7 mouse cellular contexts compared by ENCODE assay signal in genomic region chr8:111337890-111338347, GRCm38 (mm10). TPM values are rescaled to one million over a fixed set of nuclear protein-coding genes. Genes with fewer than 3 reads are reported as not detected.
A peak's percentile ranks its signal among the peaks of the same experiment; 100 is the strongest.
DNase-seq lines count a peak whose midpoint lies in the region; ATAC-seq and TF ChIP-seq lines count a peak whose summit lies in the region.

Gene Mlkl (minus strand): TSS chr8:111338177.

- peak within 1 kb of the TSS; percentile 7 for H3ac ChIP-seq in myocyte (ENCODE audit: control insufficient read depth, insufficient read length)

- H3K4me2 ChIP-seq in hindbrain, embryonic 15.5 days, result peak within 1 kb of the TSS; percentile 78
- peak within 1 kb of the TSS; percentile 80 for H3K4me2 ChIP-seq in liver, embryonic 12.5 days
- H3K4me2 ChIP-seq in myocyte (ENCODE audit: low read depth), result peak within 1 kb of the TSS; percentile 63

- no peaks in the 10 kb centered on the region for H3K79me2 ChIP-seq in myocyte (ENCODE audit: control insufficient read depth, insufficient read depth)

- H3K27me3 ChIP-seq in G1E (ENCODE audit: insufficient read depth, low read length), result peaks cover 40% of the 10 kb centered on the region
- peaks cover 13% of the 10 kb centered on the region for H3K27me3 ChIP-seq in hindbrain, embryonic 15.5 days
- peaks cover 40% of the 10 kb centered on the region for H3K27me3 ChIP-seq in liver, embryonic 12.5 days (replicated peaks)
- H3K27me3 ChIP-seq in myocyte (ENCODE audit: control insufficient read depth, insufficient read depth, insufficient read length), result no peaks in the 10 kb centered on the region

- H3K4me3 ChIP-seq in G1E (ENCODE audit: low read depth, low read length) (peak within 1 kb of the TSS; percentile 14; the same call in 1 of the 2 replicates), myocyte (peak within 1 kb of the TSS; percentile 50)
- peak within 1 kb of the TSS; percentile 42 for H3K4me3 ChIP-seq in hindbrain, embryonic 15.5 days
- peak within 1 kb of the TSS; percentile 59 for H3K4me3 ChIP-seq in liver, embryonic 12.5 days

- no peak for TF ChIP-seq CTCF in G1E (IDR thresholded peaks at IDR 0.05; ENCODE audit: low read depth, low read length)

- under 1% methylated on average over 29 of the region's 29 CpGs for WGBS in hindbrain, embryonic 15.5 days
- WGBS in liver, embryonic 12.5 days (ENCODE audit: insufficient replicate concordance), result under 1% methylated on average over 29 of the region's 29 CpGs

- H3K9me3 ChIP-seq in G1E (replicated peaks), result no peaks in the 10 kb centered on the region
- no peaks in the 10 kb centered on the region for H3K9me3 ChIP-seq in hindbrain, embryonic 15.5 days
- no peaks in the 10 kb centered on the region for H3K9me3 ChIP-seq in liver, embryonic 12.5 days (replicated peaks)

- peaks cover 13% of the 10 kb centered on the region for H3K4me1 ChIP-seq in G1E (ENCODE audit: insufficient read depth, low read depth, low read length)
- peaks cover 7% of the 10 kb centered on the region for H3K4me1 ChIP-seq in hindbrain, embryonic 15.5 days (replicated peaks)
- peaks cover 12% of the 10 kb centered on the region; the same call in 1 of the 2 replicates for H3K4me1 ChIP-seq in liver, embryonic 12.5 days

- H3K36me3 ChIP-seq in G1E (replicated peaks) (no peaks in the 10 kb centered on the region), myocyte (ENCODE audit: control insufficient read depth, insufficient read depth) (no peaks in the 10 kb centered on the region)
- H3K36me3 ChIP-seq in hindbrain, embryonic 15.5 days, result no peaks in the 10 kb centered on the region
- no peaks in the 10 kb centered on the region for H3K36me3 ChIP-seq in liver, embryonic 12.5 days

- no peak for ATAC-seq in G1E (ENCODE audit: extremely low read depth, insufficient number of reproducible peaks, low FRiP score, poor library complexity, severe bottlenecking)
- no peak for ATAC-seq in hindbrain, embryonic 15.5 days (ENCODE audit: low FRiP score, low read depth)
- ATAC-seq in liver, embryonic 12.5 days, result peak; percentile 37

- no peak for DNase-seq in G1E (ENCODE audit: low spot score)
- peak; percentile 76 to 77 for DNase-seq in adrenal gland, postnatal 36 days
- DNase-seq in forelimb bud, embryonic 11.5 days (ENCODE audit: low read depth, low spot score), result peak; percentile 20
- peak; percentile 66 for DNase-seq in testis, postnatal 14 days (ENCODE audit: low spot score)

- no peak within 1 kb of the TSS for H3K27ac ChIP-seq in hindbrain, embryonic 15.5 days (replicated peaks)
- H3K27ac ChIP-seq in liver, embryonic 12.5 days, result no peak within 1 kb of the TSS

- TF ChIP-seq POLR2A in myocyte (IDR thresholded peaks at IDR 0.05; ENCODE audit: insufficient read length, low read depth), result peak; percentile 43

- H3K9ac ChIP-seq in hindbrain, embryonic 15.5 days, result 0 out of 2 replicates have a peak within 1 kb of the TSS, but pooled peaks have one; percentile 28
- H3K9ac ChIP-seq in liver, embryonic 12.5 days, result peak within 1 kb of the TSS; percentile 48

TF ChIP-seq in myocyte, 11 proteins besides CTCF, POLR2A, EP300 and RAD21:
- no peak for TF ChIP-seq REST (IDR thresholded peaks at IDR 0.05; ENCODE audit: insufficient read depth, insufficient read length)
- TF ChIP-seq E2F4 (IDR thresholded peaks at IDR 0.05; ENCODE audit: insufficient read depth), result no peak
- no peak for TF ChIP-seq POLR2AphosphoS2 (IDR thresholded peaks at IDR 0.05; ENCODE audit: insufficient read length, low read depth)
- no peak for TF ChIP-seq MYOG (IDR thresholded peaks at IDR 0.05; ENCODE audit: control insufficient read depth in 1 of 3, insufficient read depth in 1 of 3, insufficient read length in 2 of 3, low read depth in 2 of 3)
- TF ChIP-seq CEBPB (IDR thresholded peaks at IDR 0.05; ENCODE audit: insufficient read depth, poor library complexity, severe bottlenecking), result no peak
- TF ChIP-seq MAX (IDR thresholded peaks at IDR 0.05; ENCODE audit: low read depth), result no peak
- no peak for TF ChIP-seq USF1 (IDR thresholded peaks at IDR 0.05; ENCODE audit: low read depth)
- TF ChIP-seq MYOD1 (IDR thresholded peaks at IDR 0.05; ENCODE audit: control insufficient read depth in 1 of 3, insufficient read length in 2 of 3, low read depth in 2 of 3), result no peak
- TF ChIP-seq SRF (IDR thresholded peaks at IDR 0.05; ENCODE audit: control insufficient read depth, insufficient read length, low read depth), result no peak
- no peak for TF ChIP-seq TCF3 (IDR thresholded peaks at IDR 0.05; ENCODE audit: insufficient read length, low read depth)
- no peak for TF ChIP-seq TCF12 (IDR thresholded peaks at IDR 0.05; ENCODE audit: insufficient read depth, poor library complexity, severe bottlenecking)

RNA-seq across cellular contexts. Expression of gene Mlkl, which starts in this region (rescaled TPM):
- not detected in 2 replicates for total RNA-seq in G1E (2014; fragmentation: Nextera tagmentation)
- total RNA-seq in G1E (2017), result 0.17 TPM in 1 of 2 replicates, not detected in the other
- not detected in 2 replicates for polyA plus RNA-seq in G1E (2012)
- total RNA-seq in adrenal gland, postnatal 36 days (2021), result 10 to 100 TPM; 10.9 to 20.6 TPM
- polyA plus RNA-seq in hindbrain, embryonic 15.5 days (2015; fragmentation: Nextera tagmentation; extraction: Ambion mirVana), result 0.51 and 0.64 TPM in 2 replicates
- polyA plus RNA-seq in liver, embryonic 12.5 days (2016; fragmentation: Nextera tagmentation; extraction: Ambion mirVana), result 1.9 TPM in 2 replicates
- polyA plus RNA-seq in myocyte (2012; fragmentation: generic; extraction: Trizol), result 14.5 TPM

Comparison
In these comparisons a context has a peak if more than half of its experiments do, and no peak if none do; other contexts are left out.
1. RNA of gene Mlkl (total RNA-seq): 10.9 to 20.6 TPM in adrenal gland, postnatal 36 days; 0.17 TPM in G1E; every median in the first group is over 4 times any median in the second.
2. Peak in every context shown above with its lines, with median percentiles within 50 percentile points of each other: H3K4me3 ChIP-seq and H3K4me2 ChIP-seq.